Mouse (Mus musculus) right cerebral cortex, postnatal 14 days (tissue): Measurements from ENCODE around the gene Pde10a.
A peak's percentile ranks its signal among the peaks of the same experiment; 100 is the strongest.

ENCODE experiments used
- DNase-seq: peaks from one replicate; pipeline ENCODE4 v3.0.0; 2022

Gene Pde10a

GRCm38 (mm10) chr17:8765987-8766576 is 240.9 kb downstream of the Pde10a start:
- DNase-seq, result no peak

DNA sequence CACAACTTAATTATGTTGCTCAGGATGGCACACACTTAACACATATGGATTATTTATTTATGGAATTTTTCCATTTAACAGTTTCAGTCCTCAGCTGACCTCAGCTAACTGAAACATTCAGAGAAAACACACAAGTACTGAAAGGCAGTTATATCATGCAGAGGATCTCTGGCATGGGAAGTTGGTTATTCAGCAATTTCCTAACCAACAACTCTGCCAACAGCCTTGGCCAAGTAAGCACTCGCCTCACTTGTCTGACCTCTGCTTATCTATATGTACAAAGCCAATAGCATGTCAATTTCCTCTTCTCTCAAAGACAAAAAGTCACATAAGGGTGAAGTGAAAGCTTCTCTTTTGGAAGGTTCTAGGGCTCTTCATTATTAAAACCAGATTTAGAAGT is 244.0 kb downstream of the Pde10a start:
- no peak for DNase-seq

DNA sequence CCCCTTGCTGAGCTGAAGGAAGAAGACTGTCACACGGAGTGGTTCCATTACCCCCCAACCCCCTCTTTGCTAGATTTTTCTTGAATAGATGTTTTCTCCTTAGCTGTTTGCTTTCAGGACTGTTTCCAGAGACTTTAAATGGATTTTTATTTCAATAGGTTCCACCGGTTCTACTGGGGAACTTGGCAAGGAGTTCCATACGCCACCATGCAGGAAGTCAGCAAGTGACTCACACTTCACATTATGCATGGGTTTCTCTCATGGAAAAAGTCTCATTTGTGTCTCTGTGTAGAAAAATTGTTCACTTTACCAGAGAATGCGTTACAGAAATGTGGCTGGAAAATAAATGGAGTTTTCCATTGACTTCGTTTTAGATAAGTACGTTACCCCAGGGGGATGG is 248.2 kb downstream of the Pde10a start:
- DNase-seq, result no peak

DNA sequence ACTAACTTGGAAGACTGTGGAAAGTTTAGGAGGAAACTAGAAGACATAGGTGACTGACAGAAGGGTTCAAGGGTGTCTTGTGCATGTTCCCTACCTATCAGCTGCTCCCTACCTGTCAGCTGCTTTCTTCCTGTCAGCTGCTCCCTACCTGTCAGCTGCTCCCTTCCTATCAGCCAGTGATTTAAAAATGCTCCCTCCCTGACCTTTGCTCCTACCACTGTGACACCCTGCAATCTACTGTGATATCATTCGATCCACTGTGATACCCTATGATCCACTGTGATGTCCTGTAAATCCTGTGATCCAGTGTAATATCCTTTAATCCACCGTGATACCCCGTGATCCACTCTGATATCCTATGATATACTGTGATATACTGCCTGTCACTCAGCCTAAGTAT is 249.1 kb downstream of the Pde10a start:
- DNase-seq, result no peak

- no peak for DNase-seq
Observed at GRCm38 (mm10) chr17:8775571-8776161, 250.5 kb downstream of the Pde10a start.

DNA sequence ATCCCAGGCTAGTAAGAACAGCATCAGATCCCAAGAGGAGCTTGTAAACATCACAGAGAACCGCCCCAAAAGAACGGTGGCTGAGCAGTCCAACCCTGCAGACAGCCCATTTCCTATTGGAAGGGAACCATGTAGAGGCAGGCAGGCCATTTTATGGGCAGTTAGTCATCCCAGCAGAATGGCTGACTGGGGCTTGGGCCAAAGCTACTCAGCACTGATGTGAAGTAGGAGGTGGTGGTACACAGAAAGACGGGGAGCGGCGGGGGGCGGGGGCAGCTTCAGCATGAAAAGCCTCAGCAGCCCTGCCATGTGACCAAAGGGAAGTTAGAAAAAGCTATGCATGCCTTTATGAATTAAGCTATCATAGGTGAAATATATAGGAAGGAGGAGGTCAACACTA is 252.5 kb downstream of the Pde10a start:
- peak; percentile 56 for DNase-seq

DNA sequence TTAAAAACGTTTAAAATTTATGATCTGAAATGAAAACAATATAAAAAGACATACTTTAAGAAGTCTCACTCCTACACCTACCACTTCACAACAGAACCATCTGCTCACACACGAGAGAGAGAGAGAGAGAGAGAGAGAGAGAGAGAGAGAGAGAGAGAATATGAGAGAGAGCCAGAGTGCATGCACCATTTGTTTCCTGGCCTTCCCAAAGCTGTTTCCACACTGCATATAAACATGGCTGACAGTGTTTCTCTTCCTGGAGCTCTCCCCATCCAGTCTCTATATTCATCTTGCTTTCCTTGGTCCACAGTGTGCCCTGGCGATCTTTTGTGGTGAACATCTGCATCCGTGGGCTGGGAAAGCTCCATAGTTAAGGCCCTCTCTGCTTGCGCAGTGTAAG is 253.7 kb downstream of the Pde10a start:
- no peak for DNase-seq

GRCm38 (mm10) chr17:8780484-8780883 is 255.3 kb downstream of the Pde10a start:
- DNase-seq, result no peak

GRCm38 (mm10) chr17:8781040-8781439 is 255.9 kb downstream of the Pde10a start:
- DNase-seq, result no peak

DNA sequence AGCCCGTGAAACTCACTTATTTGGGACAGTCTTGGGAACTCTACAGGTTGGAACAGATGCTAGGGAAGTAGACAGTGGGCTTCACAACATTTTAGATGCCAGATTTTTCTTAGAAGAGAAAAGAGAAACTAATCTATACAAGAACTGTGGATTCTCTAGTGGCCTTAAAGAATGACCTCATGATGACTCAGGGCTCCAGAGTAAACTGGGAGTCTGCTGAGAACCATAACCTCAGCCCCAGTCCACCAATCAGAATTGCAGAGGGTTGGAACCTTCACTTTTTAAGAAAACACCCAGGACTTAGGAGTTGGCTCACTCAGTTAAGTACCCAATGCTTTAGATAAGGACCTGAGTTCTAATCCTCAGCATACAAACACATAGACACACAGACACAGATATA is 256.4 kb downstream of the Pde10a start:
- no peak for DNase-seq

GRCm38 (mm10) chr17:8785908-8786307 is 260.7 kb downstream of the Pde10a start:
- DNase-seq, result no peak

DNA sequence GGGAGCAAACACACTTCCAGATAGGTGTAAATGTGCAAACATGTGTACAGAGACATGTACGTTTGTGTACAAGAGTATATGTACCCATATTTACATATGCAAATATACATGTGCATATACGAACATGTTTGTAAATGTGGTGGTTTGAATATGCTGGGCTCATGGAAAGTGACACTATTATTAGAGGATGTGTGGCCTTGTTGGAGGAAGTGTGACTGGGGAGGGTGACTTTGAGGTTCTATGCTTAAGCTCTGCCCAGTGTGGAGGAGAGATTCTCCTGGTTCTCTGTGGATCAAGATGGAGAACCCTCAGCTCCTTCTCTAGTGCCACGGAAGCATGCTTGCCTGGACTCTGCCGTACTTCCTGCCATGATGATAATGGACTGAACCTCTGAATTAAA is 261.3 kb downstream of the Pde10a start:
- no peak for DNase-seq

GRCm38 (mm10) chr17:8787762-8788161 is 262.6 kb downstream of the Pde10a start:
- no peak for DNase-seq

DNA sequence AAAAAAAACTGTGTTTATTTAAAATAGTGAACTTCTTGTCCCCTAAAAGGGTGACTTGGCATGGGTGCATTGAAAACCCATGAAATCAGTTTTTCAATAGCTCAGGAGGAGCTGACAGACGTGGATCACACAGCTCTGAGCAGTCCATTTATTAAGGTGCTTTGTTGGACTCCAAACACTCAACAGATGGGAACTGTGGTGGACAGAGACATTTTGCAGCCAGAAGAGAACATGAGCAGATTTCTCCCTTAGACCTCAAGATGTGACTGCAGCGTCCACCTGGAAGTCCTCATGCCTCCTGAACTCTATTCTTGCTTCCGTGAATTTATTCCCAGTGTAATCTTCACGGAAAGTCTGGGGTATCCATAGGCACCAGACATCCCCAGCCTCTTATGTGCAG is 266.4 kb downstream of the Pde10a start:
- DNase-seq, result no peak

GRCm38 (mm10) chr17:8792611-8793010 is 267.4 kb downstream of the Pde10a start:
- no peak for DNase-seq

- DNase-seq, result no peak
Observed at GRCm38 (mm10) chr17:8797624-8798023, 272.5 kb downstream of the Pde10a start.

- DNase-seq, result no peak
Observed at GRCm38 (mm10) chr17:8798531-8799295, 273.5 kb downstream of the Pde10a start.

DNA sequence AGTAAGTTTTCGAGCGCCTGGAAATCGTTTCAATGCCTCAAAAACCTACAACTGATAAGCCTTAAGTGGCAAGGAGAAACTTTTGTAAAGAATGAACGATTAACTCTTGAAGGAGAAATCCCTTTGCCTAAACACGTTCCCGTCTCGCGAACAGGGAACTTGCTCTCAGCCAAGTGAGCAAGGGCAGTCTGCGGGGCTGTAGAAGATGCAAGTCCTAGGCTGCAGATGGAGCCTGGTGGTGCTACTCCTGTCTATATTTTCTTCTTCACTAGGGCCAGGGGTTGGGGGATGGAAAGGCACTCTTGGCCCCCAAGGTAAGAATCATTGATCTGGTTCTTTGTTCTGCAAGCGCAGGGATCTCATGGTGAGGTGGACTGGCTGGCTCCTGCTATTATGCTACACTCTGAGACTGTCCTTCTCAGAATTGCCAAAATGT is 274.1 kb downstream of the Pde10a start:
- no peak for DNase-seq

- DNase-seq, result no peak
Observed at GRCm38 (mm10) chr17:8799914-8800420, 274.8 kb downstream of the Pde10a start.

DNA sequence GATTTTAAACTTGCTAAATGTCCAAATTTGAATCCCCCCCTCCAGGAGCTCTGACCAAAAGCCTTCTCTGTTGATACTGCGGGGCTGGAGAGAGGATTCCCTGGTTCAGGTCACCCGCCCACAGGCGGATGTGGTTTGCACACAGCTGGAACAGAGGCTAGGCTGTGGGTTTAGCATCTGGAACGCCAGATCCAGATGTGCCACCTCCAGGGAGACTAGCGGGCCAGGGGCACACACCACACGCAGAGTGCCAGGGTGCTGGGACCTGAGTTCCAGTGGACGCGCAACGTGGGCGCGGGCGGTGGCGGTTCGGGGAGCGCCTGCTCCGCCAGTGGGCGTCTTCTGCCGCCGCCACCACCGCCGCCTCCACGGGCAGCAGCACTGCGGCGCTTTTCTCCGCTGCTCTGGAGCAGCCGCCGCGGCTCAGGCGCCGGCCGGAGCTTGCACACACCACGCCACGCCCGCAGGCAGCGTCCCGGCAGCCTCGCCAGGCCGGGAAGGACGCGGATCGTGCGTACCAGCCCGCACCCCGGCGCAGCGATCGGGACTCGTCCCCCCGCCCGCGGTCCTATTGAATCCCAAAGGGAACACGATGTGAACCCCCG is 275.4 kb downstream of the Pde10a start:
- DNase-seq, result no peak

DNA sequence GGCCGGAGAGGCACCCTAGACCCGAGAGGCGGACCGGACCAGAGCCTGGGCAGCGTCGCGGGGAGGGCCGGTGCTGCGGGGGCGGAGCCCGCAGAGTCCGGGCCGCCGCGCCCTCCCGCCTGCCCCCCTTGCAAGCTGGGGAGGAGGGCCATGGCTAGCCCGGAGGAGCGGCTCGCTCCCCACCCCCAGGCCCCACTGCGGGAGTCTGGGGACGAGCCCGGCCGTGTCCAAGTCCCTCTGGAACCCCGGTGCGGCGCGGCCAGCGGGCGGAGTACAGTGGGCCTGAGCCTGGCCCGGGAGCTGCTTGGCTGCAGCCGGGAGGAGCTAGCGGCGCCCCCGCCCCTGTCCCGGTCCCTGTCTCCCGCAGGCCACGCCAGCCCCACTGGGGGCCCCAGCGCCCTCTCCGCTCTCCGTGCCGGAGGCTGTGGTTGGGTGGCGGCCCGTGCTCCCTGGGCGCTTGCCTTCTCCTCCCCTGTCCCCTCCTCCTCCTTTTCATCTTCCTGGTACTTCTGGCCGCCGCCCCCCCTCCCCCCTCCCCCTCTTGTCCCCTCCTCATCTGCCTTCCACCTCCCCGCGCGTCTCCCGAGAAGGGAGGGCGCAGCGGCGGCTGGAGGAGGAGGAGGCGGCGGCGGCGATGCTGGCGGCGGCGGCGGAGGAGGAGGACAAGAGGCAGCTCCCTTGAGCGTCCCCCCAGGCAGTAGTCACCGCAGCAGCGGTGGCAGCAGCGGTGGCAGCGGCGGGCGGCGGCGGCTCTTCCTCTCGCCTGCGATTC is 276.1 kb downstream of the Pde10a start:
- DNase-seq, result peak; percentile 67

DNA sequence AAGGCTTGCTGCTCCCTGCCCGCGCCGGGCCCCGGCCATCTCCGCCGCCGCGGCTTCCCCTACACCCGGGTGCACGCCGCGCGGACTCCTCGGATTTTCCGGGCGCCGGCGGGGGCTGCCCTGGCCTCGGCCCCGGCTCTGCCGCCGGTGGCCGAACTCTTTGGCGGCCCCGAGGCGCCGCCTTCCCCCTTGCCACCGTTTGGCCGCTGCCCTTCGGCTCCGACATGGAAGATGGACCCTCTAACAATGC is 276.6 kb downstream of the Pde10a start:
- no peak for DNase-seq
